Mouse (Mus musculus): Measurements from ENCODE around the gene Tmtc2.

Tmtc2 gene

GRCm38 (mm10) chr10:105292961-105293360 is 281.3 kb downstream of the Tmtc2 start:
- DNase-seq (ENCODE audit: low read depth, low spot score) = no peak

GRCm38 (mm10) chr10:105288472-105288871 is 285.8 kb downstream of the Tmtc2 start:
- no peak for DNase-seq (ENCODE audit: low read depth, low spot score)

- DNase-seq (ENCODE audit: low read depth, low spot score) = no peak
Measured at GRCm38 (mm10) chr10:105287575-105287974, 286.7 kb downstream of the Tmtc2 start.

- DNase-seq (ENCODE audit: low read depth, low spot score) = no peak
Measured at GRCm38 (mm10) chr10:105287064-105287463, 287.2 kb downstream of the Tmtc2 start.

- DNase-seq (ENCODE audit: low read depth, low spot score) = no peak
Measured at GRCm38 (mm10) chr10:105286221-105286620, 288.0 kb downstream of the Tmtc2 start.

- peak; percentile 50 for DNase-seq (ENCODE audit: low read depth, low spot score)
Measured at GRCm38 (mm10) chr10:105284171-105284570, 290.1 kb downstream of the Tmtc2 start.

- DNase-seq (ENCODE audit: low read depth, low spot score) = peak; percentile 33
Measured at GRCm38 (mm10) chr10:105280933-105281332, 293.3 kb downstream of the Tmtc2 start.

- DNase-seq (ENCODE audit: low read depth, low spot score) = no peak
Measured at GRCm38 (mm10) chr10:105260053-105260452, 314.2 kb downstream of the Tmtc2 start.

- peak; percentile 61 for DNase-seq (ENCODE audit: low read depth, low spot score)
Measured at GRCm38 (mm10) chr10:105238291-105238690, 336.0 kb downstream of the Tmtc2 start.

GRCm38 (mm10) chr10:105232864-105233263 is 341.4 kb downstream of the Tmtc2 start:
- no peak for DNase-seq (ENCODE audit: low read depth, low spot score)

- DNase-seq (ENCODE audit: low read depth, low spot score) = no peak
Measured at GRCm38 (mm10) chr10:105230416-105230815, 343.8 kb downstream of the Tmtc2 start.

- DNase-seq (ENCODE audit: low read depth, low spot score) = no peak
Measured at GRCm38 (mm10) chr10:105228623-105229022, 345.6 kb downstream of the Tmtc2 start.

- DNase-seq (ENCODE audit: low read depth, low spot score) = no peak
Measured at GRCm38 (mm10) chr10:105227631-105228030, 346.6 kb downstream of the Tmtc2 start.

GRCm38 (mm10) chr10:105225714-105226113 is 348.5 kb downstream of the Tmtc2 start:
- no peak for DNase-seq (ENCODE audit: low read depth, low spot score)

- no peak for DNase-seq (ENCODE audit: low read depth, low spot score)
Measured at GRCm38 (mm10) chr10:105222904-105223303, 351.3 kb downstream of the Tmtc2 start.

GRCm38 (mm10) chr10:105201491-105201890 is 372.8 kb downstream of the Tmtc2 start:
- no peak for DNase-seq (ENCODE audit: low read depth, low spot score)

- DNase-seq (ENCODE audit: low read depth, low spot score) = no peak
Measured at GRCm38 (mm10) chr10:105200678-105201077, 373.6 kb downstream of the Tmtc2 start.

GRCm38 (mm10) chr10:105200092-105200491 is 374.2 kb downstream of the Tmtc2 start:
- no peak for DNase-seq (ENCODE audit: low read depth, low spot score)

- DNase-seq (ENCODE audit: low read depth, low spot score) = no peak
Measured at GRCm38 (mm10) chr10:105199515-105199914, 374.7 kb downstream of the Tmtc2 start.

GRCm38 (mm10) chr10:105195377-105195776 is 378.9 kb downstream of the Tmtc2 start:
- DNase-seq (ENCODE audit: low read depth, low spot score) = no peak

GRCm38 (mm10) chr10:105193756-105194460 is 380.3 kb downstream of the Tmtc2 start:
- DNase-seq (ENCODE audit: low read depth, low spot score) = no peak

- no peak for DNase-seq (ENCODE audit: low read depth, low spot score)
Measured at GRCm38 (mm10) chr10:105192071-105192470, 382.2 kb downstream of the Tmtc2 start.

- DNase-seq (ENCODE audit: low read depth, low spot score) = no peak
Measured at GRCm38 (mm10) chr10:105189746-105190145, 384.5 kb downstream of the Tmtc2 start.

GRCm38 (mm10) chr10:105186636-105187035 is 387.6 kb downstream of the Tmtc2 start:
- no peak for DNase-seq (ENCODE audit: low read depth, low spot score)
